Mouse (Mus musculus): ENCODE data around the gene Tex29. TPM values are rescaled to one million over a fixed set of nuclear protein-coding genes. Genes with fewer than 3 reads are reported as not detected.

The Tex29 gene
- total RNA-seq, 2 experiments from 2014 or later: 0.87 to 0.93 TPM

GRCm38 (mm10) chr8:11813801-11814200, 26.5 kb upstream of the Tex29 start:
- no peak for DNase-seq (ENCODE audit: extremely low spot score in 1 of 2, low spot score in 2 of 2)
- H3K4me3 ChIP-seq: no peak overlapping the region
- TF ChIP-seq CTCF (IDR thresholded peaks at IDR 0.05): no peak
- no peak overlapping the region for H3K27ac ChIP-seq
- intact Hi-C loops (cut with DNase I): no loop called here

GRCm38 (mm10) chr8:11815206-11815605, 25.1 kb upstream of the Tex29 start:
- DNase-seq (ENCODE audit: extremely low spot score in 1 of 2, low spot score in 2 of 2): no peak
- Histone ChIP-seq H3K27ac (no peak overlapping the region), H3K4me3 (no peak overlapping the region)
- intact Hi-C loops (cut with DNase I): no loop called here
- peak; percentile 34 for TF ChIP-seq CTCF (IDR thresholded peaks at IDR 0.05)

GRCm38 (mm10) chr8:11820136-11820535, 20.1 kb upstream of the Tex29 start:
- Histone ChIP-seq H3K27ac (peak overlapping the region; percentile 49; the same call in 1 of the 2 replicates), H3K4me3 (no peak overlapping the region)
- intact Hi-C loops (cut with DNase I): no loop called here
- DNase-seq (ENCODE audit: extremely low spot score in 1 of 2, low spot score in 2 of 2): no peak
- no peak for TF ChIP-seq CTCF (IDR thresholded peaks at IDR 0.05)

- Histone ChIP-seq H3K4me3 (no peak overlapping the region), H3K27ac (peak overlapping the region; percentile 49; the same call in 1 of the 2 replicates)
- no peak for TF ChIP-seq CTCF (IDR thresholded peaks at IDR 0.05)
- DNase-seq (ENCODE audit: extremely low spot score in 1 of 2, low spot score in 2 of 2): no peak
- intact Hi-C loops (cut with DNase I): no loop called here
Measured at GRCm38 (mm10) chr8:11820568-11820967, 19.7 kb upstream of the Tex29 start.

- TF ChIP-seq CTCF (IDR thresholded peaks at IDR 0.05): no peak
- no peak for DNase-seq (ENCODE audit: extremely low spot score in 1 of 2, low spot score in 2 of 2)
- no peak overlapping the region for H3K4me3 ChIP-seq
- intact Hi-C loops (cut with DNase I): no loop called here
- H3K27ac ChIP-seq: no peak overlapping the region
Measured at GRCm38 (mm10) chr8:11821451-11822206, 18.6 kb upstream of the Tex29 start.

GRCm38 (mm10) chr8:11822550-11823060, 17.7 kb upstream of the Tex29 start:
- 0 out of 2 replicates have a peak overlapping the region, but pooled peaks have one; percentile 4 for H3K27ac ChIP-seq
- no peak overlapping the region for H3K4me3 ChIP-seq
- TF ChIP-seq CTCF (IDR thresholded peaks at IDR 0.05): no peak
- intact Hi-C loops (cut with DNase I): no loop called here
- no peak for DNase-seq (ENCODE audit: extremely low spot score in 1 of 2, low spot score in 2 of 2)

- intact Hi-C loops (cut with DNase I): no loop called here
- DNase-seq (ENCODE audit: extremely low spot score in 1 of 2, low spot score in 2 of 2): no peak
- no peak for TF ChIP-seq CTCF (IDR thresholded peaks at IDR 0.05)
- Histone ChIP-seq H3K27ac (no peak overlapping the region), H3K4me3 (no peak overlapping the region)
Measured at GRCm38 (mm10) chr8:11825756-11826155, 14.5 kb upstream of the Tex29 start.

GRCm38 (mm10) chr8:11827312-11827711, 13.0 kb upstream of the Tex29 start:
- no peak for DNase-seq (ENCODE audit: extremely low spot score in 1 of 2, low spot score in 2 of 2)
- no peak for TF ChIP-seq CTCF (IDR thresholded peaks at IDR 0.05)

GRCm38 (mm10) chr8:11830214-11831046, 9.8 kb upstream of the Tex29 start:
- H3K27ac ChIP-seq: no peak overlapping the region
- H3K4me3 ChIP-seq: no peak overlapping the region
- intact Hi-C loops (cut with DNase I): loop anchor here (10.0 kb wide), 1 partner anchor 206 kb away; no protein-coding TSS in a partner anchor
- DNase-seq (ENCODE audit: extremely low spot score in 1 of 2, low spot score in 2 of 2): peak in 1 of 2 experiments; percentile 8
- TF ChIP-seq CTCF (IDR thresholded peaks at IDR 0.05): no peak

More at GRCm38 (mm10) chr8:11827312-11827711, 13.0 kb upstream of the Tex29 start:
- intact Hi-C loops (cut with DNase I): no loop called here
- Histone ChIP-seq H3K27ac (no peak overlapping the region), H3K4me3 (no peak overlapping the region)

- intact Hi-C loops (cut with DNase I): loop anchor here (10.0 kb wide), 1 partner anchor 206 kb away; no protein-coding TSS in a partner anchor
- H3K27ac ChIP-seq: no peak overlapping the region
- H3K4me3 ChIP-seq: no peak overlapping the region
- no peak for DNase-seq (ENCODE audit: extremely low spot score in 1 of 2, low spot score in 2 of 2)
- TF ChIP-seq CTCF (IDR thresholded peaks at IDR 0.05): no peak
Measured at GRCm38 (mm10) chr8:11831174-11831573, 9.1 kb upstream of the Tex29 start.

GRCm38 (mm10) chr8:11831939-11832338, 8.3 kb upstream of the Tex29 start:
- intact Hi-C loops (cut with DNase I): loop anchor here (10.0 kb wide), 1 partner anchor 207 kb away; no protein-coding TSS in a partner anchor
- H3K4me3 ChIP-seq: no peak overlapping the region
- H3K27ac ChIP-seq: no peak overlapping the region
- TF ChIP-seq CTCF (IDR thresholded peaks at IDR 0.05): no peak
- no peak for DNase-seq (ENCODE audit: extremely low spot score in 1 of 2, low spot score in 2 of 2)

GRCm38 (mm10) chr8:11833157-11833556, 7.1 kb upstream of the Tex29 start:
- no peak overlapping the region for H3K27ac ChIP-seq
- TF ChIP-seq CTCF (IDR thresholded peaks at IDR 0.05): no peak
- no peak overlapping the region for H3K4me3 ChIP-seq
- intact Hi-C loops (cut with DNase I): loop anchor here (10.0 kb wide), 1 partner anchor 208 kb away; no protein-coding TSS in a partner anchor
- DNase-seq (ENCODE audit: extremely low spot score in 1 of 2, low spot score in 2 of 2): no peak

Data from left cerebral cortex, adult 2 months (tissue).